Mouse (Mus musculus) mature B cell (primary cell): ENCODE results near the gene Actn1.

Source experiments
- in situ Hi-C: fragments of 300-500 bp; cut with MboI; formaldehyde crosslinking; loops from 2 replicates; pipeline ENCODE4 v1.14.3; 2019

Actn1 gene

DNA sequence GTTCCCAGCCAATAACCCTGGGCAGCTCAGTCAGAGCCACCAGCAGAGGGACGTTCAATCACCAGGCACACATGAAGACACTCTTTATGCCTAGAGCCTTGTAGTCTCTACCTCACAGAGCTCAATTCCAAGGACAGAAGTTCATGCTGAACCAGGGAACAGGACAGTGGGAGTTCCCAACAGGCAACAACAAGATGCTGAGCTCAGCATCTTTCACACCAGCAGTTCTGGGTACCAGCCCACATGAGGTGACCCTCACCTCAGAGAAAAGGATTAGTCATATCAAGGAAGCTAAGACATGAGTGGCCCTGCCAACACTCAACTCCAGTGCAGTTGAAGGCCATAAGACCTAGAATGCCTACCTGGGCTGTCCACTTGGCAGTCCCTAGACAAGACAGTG lies 122.4 kb downstream of the Actn1 start:
- in situ Hi-C loops = loop anchor here (5.0 to 10.0 kb wide), 2 partner anchors 295 to 523 kb away; no protein-coding TSS in a partner anchor

- in situ Hi-C loops = loop anchor here (5.0 to 10.0 kb wide), 2 partner anchors 295 to 522 kb away; no protein-coding TSS in a partner anchor
These were observed 122.9 kb downstream of the Actn1 start for GRCm38 (mm10) chr12:80137246-80137645.

GRCm38 (mm10) chr12:80136264-80136930 lies 123.8 kb downstream of the Actn1 start:
- in situ Hi-C loops = loop anchor here (5.0 to 10.0 kb wide), 2 partner anchors 294 to 522 kb away; no protein-coding TSS in a partner anchor

DNA sequence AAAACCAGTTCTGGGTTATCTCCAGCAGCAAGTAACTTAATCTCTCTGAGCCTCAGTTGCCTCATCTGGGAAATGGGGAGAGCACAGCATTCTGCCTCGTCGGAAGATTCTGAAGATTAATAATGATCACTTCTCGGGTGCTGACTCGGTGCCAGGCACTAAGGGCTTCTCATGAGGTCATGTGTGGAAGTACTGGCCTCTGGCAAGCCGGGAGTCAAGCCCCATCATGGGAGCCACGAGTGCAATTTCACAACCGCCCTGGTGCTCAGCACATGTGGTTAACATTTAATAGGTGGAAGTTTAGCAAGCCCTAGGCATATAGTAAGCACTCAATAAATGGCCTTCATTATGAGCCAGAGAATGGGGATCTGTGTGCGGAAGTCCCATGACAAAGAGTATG lies 125.0 kb downstream of the Actn1 start:
- in situ Hi-C loops = loop anchor here (5.0 to 10.0 kb wide), 2 partner anchors 293 to 520 kb away; no protein-coding TSS in a partner anchor

GRCm38 (mm10) chr12:80133011-80133545 lies 127.1 kb downstream of the Actn1 start:
- in situ Hi-C loops = loop anchor here (10.0 kb wide), 1 partner anchor 518 kb away; no protein-coding TSS in a partner anchor

DNA sequence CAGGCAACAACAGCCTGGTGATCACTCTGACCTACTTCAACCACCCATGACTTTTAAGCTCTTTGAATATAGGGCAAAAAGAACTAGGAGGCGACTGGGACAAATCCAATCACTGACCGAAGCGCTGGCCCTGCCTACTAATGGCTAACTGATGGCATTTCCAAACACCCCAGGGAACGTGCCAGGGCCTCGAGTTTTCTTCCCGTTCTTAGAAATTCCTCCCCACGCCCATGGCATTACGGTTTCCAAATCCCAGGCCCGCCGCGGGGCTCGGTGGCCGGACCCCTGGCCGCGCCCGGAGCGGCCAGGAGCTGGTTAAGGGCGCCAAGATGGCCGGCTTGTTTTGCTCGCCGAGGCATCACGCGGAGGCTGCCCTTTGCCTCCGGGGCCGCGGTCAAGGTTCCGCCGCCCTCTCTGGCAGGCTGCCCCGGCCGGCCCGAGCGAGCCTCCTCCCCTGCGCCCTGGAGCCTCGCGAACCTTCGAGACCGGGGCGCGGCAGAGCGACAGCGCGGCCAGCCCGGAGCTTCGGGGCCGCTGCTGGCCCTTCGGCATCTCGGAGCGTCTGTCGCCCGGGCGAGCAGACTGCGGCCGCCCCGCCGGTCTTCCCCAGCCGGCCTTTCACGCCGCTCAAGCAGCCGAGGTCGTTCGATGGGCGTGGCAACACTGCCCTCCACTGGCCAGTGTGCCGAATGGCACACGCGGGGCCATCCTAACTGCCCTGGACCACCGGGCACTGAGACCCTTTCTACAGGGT lies 127.7 kb downstream of the Actn1 start:
- in situ Hi-C loops = loop anchor here (10.0 kb wide), 1 partner anchor 518 kb away; no protein-coding TSS in a partner anchor

DNA sequence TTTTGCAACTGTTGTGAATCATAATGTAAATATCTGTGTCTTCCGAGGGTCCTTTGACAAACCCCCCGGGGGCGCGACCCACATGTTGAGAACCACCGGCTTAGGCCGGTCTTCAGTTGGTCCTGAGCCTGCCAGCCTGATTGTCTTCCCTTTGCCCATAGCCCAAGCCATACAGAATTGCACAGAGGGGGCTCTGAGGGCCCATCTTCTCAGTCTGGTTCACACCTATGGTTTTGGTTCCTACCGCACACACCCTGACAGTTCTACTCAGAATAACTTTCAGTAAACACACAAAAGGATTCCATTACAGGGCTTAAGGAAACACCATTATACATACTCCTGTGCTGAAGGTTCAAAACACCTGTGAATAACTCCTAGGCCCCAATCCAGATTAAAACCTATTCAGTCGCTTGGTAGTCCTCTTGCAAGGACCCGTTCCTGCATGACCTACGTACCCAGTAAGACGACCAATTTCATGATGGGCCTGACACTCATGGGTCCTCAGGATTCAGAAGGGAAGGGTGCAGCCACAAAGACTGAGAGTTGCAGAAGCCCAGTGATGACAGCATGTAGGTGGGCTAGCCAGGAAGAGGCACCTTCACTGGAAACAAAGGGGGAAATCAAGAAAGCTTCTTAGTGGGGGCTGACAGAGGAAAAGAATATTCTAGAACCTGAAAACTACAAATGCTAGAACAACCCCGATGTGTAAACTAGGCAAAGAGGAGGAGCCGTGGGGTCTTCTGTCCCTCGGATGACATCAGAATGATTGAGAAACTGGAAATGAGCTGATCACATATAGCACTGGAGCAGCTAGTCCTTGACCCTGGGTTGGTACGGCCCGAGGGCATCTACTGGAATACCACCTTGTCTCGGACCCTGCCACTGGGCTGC lies 128.6 kb downstream of the Actn1 start:
- in situ Hi-C loops = loop anchor here (10.0 kb wide), 1 partner anchor 517 kb away; no protein-coding TSS in a partner anchor

DNA sequence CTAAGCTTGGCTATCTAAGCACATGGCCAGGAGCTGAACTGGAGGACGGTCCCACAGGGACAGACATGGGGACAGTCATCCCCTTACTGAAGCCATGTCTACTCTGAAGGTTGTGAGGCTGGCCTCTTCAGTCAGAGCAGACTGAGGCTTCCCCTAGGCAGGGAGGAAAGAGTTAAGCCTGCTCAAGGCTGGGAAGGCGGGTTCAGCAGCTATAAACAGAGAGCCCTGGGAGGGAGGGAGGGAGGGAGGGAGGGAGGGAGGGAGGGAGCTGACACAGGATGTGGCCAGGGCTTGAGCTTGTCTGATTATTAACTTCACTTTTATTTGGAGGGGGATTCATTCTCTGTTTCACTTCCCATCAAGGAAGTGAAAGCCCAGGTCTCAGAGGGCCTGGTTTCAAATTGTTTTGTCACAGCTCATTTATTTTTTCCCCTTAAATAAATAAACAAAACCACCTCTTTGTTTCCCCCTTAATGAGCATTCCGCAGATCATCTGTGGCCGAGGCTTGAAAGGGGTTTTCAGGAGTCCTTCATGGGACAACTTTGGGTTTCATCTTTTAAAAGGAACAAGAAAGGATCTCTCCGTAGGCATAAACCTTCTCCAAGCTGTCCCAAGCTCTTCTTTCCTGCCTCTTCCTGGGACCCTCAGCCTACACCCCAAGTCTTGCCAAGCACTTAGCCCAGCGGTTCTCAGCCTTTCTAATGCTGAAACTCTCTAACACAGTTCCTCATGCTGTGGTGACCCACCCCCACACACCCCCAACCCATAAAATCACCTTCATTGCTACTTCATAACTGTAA lies 129.4 kb downstream of the Actn1 start:
- in situ Hi-C loops = loop anchor here (10.0 kb wide), 1 partner anchor 516 kb away; no protein-coding TSS in a partner anchor

GRCm38 (mm10) chr12:80129531-80129930 lies 130.6 kb downstream of the Actn1 start:
- in situ Hi-C loops = no loop called here

DNA sequence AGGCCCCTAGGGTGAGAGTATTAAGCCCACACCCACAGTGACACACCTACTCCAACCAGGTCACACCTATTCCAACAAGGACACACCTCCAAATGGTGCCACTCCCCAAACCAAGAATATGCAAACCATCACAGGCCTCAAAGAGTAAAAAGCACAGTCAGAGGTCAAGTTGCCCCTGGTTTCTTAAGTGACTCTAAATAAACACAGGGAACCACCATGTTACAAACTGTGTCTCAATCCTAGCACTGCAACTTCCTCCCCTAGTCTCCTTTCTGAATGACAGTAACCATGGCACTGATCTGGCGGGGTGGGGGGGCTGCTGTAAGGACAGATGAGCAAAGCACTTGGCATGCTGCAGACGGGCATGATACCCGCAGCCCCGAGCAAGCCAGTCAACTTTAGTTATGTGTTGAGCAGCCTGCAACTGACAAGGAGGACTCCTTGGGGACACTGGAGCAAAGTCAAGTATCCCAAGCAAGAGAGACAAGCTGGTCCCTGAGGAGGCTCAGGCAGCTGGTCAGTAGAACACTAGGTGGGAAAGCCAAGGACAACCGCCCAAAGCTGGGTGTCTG lies 132.9 kb downstream of the Actn1 start:
- in situ Hi-C loops = no loop called here

DNA sequence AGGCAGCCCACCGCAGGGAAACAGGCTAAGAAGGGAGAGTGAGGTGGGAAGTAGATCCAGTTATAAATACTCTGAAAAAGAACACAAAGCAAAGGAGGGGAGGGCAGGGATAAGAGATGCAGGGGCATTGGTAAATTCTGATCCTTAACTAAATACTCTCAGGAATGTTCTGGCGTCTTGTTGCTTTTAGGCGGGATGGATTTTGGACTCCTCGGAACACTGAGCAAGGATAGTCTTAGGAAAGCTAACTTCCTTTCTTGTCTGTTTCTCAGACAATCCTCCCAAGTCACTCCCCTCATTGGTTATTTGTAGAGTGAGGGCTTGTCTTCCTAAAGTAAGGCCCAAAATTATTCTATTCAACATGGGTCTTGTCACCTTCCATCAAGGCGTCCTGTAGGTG lies 134.9 kb downstream of the Actn1 start:
- in situ Hi-C loops = no loop called here

DNA sequence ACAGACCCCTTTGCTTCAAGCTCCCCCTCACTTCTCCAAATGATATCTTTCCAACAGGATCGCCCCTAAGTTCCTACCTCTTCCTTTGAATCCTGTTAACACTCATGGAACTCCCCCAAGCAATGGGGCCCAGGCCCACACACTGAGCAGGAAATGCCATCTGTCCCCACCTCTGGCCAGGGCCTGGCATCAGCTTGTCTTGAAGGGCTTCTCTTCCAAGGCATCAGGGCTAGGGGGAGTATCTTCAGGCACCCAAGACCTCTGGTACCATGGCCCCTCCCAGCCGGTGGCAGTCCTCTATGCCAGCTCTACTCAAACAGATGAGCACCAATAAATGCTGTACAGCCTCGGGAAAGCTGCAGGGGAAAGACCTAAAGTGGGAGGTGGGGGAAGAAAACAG lies 135.4 kb downstream of the Actn1 start:
- in situ Hi-C loops = no loop called here

DNA sequence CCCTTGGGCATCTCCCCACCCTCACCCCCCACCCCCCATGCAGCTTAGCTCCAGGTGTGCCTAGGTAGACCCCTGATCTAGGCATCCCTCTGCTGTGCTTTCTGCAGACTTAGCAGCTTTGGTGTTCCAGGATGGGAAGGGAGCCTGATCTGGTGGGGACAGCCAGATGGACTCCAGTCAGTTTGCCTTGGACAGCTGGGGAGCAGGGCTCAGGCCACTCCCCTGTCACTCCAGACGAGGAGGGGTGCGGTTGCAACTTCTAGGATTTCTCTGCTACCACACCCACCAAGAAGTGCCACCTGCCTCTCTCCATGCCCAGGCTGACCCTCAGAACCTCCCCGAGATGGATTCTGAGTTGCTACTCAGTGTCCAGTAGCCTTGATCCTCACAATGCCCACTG lies 136.0 kb downstream of the Actn1 start:
- in situ Hi-C loops = no loop called here

- in situ Hi-C loops = no loop called here
These were observed 136.9 kb downstream of the Actn1 start for GRCm38 (mm10) chr12:80123227-80123803.

DNA sequence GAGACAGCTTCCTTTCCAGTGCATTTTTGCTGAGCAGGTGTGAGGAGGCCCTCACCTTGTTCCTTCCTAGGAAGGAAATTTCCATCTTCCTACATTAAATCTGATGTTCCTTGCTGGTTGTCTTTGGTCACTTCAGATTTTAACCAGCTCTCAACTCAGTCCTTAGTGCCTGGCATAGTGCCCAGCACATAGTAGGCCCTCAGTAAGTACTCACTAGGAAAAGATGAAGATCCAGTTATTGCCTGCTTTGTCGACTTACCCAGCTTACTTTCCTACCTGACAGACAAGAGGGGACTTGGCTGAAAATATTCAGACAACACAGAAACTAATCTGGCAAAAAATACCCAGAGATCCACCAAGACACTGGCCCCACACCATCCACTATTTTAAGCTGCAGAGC lies 138.7 kb downstream of the Actn1 start:
- in situ Hi-C loops = no loop called here

DNA sequence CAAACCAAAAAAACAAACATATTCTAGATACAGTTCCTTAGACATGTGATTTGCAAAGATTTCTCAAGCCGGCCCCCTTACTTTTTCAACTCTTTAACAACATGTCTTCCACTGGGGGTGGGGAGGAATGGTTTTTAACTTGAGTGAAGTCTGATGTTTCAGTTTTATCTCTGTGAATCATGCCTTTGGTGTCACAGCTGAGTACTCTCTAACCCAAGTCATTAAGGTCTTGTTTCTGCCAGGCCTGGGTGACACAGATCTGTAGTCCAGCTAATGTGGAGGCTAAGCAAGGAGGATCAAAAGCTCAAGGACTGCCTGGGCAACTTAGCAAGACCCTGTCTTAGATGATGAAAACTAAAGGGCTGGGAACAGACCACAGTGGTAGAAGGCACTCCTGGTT lies 141.6 kb downstream of the Actn1 start:
- in situ Hi-C loops = no loop called here
